Mouse (Mus musculus) cerebellum, adult 18-20 months (tissue): ENCODE data around the gene Polr2b.

ENCODE experiments used
- DNase-seq, 2 experiments: peaks; one replicate each; pipeline ENCODE4 v3.0.0; 2021

Polr2b gene

DNA sequence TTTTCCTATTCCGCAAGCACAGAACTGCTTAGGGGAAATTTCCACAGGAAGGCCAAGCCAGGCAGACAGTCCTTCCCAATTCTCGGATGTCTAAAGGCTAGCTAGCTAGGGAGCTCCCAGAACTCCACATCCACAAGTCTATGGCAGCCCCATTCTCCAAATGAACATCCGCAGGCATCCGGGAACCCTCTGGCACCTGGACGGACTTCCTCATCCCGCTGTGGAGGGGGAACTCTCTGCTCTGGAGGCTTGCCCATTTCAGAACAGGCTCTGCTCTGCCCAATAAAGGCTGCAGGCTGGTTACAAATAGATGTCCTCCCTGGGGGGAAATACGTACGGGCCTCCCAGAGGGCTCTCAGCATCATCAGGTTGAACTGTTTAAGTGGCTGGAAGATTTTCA is 56.4 kb downstream of the Polr2b start:
- no peak for DNase-seq

DNA sequence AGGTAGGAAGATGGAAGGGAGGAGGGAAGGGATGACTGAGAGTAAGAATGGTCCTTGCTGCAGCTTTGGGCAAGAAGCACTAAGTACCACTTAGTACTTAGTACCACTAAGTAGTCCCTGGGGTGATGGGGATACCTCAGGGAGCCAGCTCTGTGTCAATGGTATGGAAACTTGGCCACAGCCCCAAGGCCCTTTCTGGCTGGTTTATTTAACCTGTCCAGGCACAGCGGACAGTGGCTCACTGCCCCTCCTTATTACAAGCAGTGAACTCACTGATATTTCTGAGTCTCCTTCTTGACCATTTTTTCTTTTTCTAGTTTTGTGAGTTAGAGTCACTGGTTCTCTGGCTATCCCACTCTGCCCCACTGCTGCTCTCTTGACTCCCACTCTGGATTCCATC is 57.2 kb downstream of the Polr2b start:
- DNase-seq, result no peak

DNA sequence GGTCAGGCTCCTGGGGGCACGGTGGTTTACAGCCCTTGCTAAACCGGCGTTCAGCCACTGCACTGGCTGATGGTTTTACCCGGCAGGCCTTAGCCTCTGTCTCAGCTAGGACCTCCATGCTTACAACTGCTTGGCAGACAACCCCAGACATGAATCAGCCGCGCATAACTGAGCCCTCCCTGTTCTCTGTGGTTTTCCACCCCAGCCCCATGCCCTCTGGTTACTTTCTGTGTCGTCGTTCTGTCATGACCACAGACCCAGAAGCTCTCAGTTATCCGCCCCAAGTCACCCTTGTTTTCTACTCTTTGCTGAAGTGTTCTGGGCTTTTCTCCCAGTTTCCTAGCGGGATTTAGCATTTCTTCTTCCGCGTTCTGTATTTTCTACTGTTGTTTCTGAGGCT is 57.7 kb downstream of the Polr2b start:
- DNase-seq, result no peak

DNA sequence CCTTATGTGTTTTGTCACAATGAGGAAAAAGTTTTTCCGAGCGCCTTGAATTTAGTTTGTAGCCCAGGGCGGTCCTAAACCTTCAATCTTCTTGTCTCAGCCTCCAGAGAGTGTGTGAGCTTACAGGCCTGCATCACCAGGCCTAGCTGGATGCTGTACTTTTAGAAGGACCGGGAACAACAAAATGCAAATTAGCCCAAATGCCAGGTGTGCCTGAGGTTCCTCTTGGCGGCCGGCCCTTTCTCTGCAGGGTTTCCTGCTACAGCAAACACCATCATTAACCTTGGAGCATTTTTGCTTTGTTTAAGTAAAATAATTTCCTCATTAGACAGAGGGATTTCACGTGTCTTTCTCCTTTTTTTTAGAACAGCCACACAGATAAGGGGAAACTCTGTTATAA is 58.2 kb downstream of the Polr2b start:
- no peak for DNase-seq

DNA sequence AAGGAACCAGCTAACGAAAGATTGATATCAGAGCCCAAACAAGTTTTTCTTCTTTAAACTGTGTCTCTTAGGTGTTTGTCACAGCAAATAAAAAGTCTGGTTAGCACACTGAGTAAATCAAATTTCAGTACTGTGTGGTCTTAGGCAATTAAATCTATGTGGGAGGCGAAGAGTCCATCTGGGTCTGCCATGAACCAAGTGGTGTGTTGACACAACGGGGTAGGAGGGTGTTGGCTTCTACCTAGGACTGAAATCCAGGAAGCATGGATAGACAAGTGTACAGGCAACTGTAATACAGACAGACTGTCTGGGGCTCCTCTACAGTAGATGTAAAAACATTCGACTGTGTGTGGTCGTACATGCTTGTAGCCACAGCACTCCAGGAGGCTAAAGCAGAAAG is 59.4 kb downstream of the Polr2b start:
- DNase-seq, result no peak

DNA sequence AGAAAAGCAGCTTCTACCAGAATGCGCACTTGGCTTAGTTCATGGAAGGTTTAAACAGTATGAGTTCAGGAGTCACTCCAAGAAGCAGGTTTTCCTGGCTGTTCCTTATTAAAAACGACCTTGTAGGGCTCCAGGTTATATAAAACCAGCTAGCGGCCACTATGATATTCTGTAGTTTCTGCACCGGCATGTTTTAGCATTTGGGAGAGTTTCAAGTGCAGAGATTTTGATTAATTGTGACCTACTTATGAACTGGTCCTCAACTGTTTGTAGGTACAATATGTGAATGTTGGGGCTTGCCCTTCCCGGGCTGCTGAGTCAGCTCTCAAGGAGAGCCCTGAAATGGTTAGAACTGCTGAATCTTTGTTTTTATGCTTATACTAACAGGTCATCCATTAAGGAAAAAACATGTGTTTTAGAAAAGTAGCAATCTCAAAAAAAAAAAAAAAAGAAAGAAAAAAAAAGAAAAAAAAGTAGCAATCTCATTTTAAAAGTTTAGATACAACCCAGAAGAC is 60.5 kb downstream of the Polr2b start:
- DNase-seq, result no peak

DNA sequence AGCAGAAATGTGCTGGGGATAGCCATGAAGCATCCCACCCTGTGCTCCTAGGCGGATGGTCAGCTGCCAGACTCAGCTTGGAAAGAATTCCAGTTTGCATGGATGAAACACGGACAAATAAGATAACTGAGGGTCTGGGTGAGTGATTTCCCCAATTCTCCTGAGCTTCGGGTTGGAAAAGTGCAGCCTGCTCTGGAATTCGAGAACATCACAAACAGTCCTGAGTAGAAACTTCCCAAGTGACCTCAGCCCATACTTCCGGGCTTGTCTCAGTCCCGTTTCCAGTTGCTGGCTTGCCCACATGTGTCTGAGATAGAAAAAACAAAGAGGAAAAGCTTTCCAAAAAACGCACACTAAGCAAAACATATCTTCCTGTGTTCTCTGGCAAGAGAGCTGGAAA is 62.3 kb downstream of the Polr2b start:
- no peak for DNase-seq

DNA sequence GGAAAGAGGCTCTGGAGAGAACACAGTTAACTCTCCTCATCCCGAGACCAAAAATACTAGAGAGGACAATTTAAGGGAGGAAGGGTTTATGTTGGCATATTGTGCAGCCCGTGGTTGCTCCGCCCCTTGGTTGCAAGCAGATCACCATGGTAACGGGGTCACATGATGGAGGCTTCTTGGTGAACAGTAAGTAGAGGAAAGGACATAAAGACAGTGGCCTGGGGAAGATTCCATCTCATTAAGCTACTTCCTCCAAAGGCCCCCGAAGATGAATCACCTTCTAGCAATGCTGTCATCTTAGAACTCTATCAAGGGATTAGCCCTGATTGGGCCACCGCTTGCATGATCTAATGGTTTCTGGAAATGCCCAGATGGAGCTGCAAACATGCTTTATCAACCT is 62.8 kb downstream of the Polr2b start:
- DNase-seq, result no peak

DNA sequence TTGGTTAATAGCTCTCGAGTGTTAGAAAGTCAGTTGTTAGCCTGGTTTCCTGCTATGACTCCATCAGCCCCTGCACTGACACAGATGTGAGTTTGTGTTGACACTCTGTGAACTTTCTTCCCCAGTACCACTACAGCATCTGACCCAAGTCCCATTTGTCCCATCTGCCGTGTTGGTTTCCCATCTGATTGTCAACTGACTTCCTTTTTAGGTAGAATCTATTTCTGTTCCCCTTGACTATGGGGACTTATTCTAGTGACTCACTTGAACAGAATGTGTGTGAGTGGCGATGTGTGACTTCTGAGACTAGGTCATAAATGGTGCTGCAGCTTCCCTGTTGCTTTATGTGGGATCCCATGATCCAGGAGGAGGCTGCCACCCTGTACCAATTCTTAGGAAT is 65.0 kb downstream of the Polr2b start:
- no peak for DNase-seq

DNA sequence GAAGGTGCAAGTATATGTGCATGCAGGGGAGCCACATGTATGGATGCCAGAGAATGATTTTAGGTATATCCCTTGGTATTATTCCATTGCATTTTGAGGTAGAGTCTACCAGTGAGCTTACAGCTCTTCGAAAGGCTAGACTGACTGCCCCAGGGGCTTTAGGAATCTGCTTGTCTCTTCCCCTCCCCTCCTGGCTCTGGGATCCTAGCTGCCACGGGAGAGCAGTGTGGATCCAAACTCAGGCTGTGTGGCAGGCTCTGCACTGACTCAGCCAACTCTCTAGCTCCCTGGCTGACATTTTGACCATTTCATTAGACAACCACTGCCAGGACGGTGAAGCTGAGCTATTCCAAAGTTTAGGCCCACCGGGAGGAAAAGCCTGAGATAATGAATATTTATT is 65.6 kb downstream of the Polr2b start:
- no peak for DNase-seq

DNA sequence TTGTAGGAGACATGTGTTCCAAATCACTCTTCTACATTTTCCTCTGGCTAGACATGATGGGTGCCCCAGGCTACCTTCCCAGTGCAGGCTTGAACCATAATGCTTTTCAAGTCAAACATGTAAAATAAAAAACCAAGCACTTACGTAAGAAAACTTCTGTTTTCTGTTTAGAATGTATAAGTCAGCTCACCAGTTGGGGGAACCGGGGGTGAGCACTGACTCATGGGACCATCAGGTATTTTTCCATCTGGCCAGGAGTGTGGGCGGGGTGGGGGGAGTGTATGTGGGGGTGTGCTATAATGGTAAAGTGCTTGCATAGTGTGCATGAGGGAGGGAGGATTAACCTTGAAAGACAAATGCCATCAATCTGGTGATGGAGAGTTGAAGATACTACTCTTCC is 68.1 kb downstream of the Polr2b start:
- no peak for DNase-seq

DNA sequence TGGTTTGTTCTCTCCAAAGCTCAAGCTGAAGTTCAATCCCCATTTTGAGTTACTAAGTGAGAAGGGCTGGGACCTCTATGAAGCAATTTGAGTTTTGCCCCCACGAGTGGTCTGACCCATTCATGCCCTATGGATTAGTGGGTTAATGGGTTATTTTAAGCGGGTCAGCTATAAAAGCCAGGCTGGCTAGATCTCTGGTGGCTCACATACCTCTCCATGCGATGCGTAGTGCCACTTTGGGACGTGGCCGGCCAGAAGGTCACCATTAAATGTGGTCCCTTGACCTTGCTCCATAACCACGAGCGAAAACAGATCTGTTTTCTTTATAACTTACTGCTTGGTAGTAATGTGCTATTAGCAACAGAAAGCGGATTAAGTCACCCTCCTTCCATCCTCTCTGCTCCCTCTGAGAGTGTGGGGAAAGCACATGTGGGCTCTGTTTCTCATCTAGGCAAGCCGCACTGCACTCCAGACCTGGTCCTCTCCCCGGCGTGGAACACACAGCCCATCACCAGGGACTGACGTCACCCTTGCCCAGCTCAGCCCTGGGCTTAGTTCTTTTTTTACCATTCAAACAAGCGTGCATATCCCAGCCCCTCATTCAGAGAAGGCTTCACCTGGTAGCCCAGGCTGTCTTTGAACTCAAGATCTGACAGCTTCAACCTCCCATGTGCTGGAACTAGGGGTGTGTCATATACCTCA is 69.6 kb downstream of the Polr2b start:
- DNase-seq, result no peak

DNA sequence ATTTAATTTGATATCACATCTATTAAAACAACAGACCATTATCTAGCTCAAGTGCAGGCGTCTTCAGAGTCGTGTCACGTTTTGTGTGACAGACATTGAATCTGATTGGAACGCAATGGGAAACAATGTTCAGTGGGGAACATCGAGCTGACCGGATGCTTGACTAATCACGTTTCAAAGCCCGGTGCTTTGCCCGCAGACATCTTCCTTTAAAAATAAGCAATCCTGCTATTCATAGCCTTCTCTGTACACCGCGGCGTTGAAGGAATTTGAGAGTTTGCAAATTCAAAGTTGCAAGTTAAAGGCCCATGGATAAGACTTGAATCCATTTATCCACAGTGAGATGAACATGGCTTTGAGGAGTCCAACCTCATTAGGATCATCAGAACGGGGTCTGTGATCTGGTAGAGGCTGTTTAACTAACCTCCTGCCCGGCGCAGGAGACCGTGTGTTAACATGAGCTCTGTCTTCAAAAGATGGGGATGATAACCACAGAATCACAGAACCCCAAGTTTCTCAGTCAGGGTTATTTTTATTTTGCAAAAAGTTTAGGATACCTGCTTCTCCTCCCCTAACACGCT is 70.5 kb downstream of the Polr2b start:
- no peak for DNase-seq

DNA sequence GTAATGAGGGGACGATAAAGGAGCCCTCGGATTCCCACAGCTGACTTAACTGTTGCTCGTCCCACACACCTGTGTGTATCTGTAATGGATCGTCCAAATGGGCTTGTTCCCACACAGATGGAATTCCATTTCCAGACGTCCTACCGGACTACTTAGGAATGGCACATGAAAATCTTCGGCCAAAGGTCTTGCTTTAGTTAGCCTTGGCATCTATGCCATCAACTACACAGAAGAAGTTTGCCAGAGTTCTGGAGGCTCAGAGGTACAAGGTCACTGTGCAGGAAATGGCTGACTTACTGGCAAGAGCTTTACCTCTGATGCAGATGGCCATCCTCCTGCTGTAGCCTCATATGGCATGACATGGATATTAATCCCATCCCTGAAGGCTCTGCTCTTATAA is 71.3 kb downstream of the Polr2b start:
- DNase-seq, result no peak

DNA sequence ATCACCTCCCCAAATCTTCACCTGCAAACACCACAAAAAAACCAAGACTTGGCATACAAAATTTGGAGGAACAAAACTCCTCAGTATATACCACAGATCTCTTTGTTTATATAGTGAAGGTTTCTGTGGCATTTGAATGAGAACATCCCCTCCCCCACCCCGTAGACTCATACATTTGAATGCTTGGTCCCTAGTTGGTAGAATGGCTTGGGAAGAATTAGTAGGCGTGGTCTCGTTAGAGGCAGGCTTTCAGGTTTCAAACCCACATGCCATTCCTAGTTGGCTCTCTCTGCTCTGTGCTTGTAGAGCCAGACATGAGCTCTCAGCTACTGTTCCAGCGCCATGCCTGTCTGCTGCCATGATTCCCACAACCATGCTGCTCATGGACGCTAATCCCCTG is 71.7 kb downstream of the Polr2b start:
- DNase-seq, result no peak

DNA sequence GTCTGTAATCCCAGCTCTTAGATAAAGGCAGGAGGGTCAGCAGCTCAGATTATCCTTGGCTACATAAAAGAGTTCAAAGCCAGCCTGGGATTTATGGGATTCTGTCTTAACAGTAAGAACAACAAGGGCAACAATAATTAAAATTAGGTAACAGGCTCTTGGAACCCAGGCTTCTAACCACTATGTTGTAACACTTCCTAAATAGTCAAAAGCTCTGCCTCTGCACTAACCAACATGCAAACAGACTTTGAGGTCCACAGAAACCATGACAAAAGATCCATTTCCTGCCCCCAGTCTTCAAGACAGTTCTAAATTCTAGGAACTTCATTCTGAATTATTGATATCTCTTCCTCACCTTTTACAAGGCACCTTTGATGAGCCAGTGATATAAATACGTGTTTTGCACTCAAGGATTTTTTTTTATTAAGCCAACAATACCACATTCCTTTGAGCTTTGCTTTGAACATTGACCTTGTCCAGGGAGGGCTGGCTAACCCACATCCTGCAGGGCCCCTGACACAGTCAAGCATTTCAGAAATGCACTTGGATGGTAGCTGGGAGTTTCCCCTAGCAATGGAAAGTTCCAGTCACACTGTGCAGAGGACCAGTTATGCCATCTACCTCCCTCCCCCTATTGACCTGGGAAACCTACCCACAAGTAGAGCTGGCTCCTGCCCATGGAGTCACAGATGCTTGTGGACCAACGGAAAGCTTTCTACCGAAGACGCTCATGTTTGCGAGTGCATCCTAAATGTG is 74.0 kb downstream of the Polr2b start:
- no peak for DNase-seq

DNA sequence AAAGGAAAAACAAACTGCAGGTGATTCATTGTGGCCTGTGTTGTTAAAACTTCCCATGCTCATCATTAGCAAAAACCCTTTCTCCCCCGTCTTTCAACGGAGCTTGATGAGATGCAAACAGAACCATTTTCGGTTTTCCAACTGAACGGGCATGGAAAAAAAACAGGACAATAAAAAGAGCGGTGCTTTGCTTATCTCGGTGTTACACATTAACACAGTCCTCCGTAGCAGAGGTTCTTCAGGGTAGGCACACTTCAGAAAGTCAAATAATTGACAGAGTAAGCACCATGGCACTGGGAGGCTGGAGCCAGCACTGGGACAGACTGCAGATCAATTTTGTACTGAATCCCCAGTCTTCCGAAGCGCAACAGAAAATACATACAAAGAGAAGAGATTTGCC is 74.8 kb downstream of the Polr2b start:
- DNase-seq, result no peak

DNA sequence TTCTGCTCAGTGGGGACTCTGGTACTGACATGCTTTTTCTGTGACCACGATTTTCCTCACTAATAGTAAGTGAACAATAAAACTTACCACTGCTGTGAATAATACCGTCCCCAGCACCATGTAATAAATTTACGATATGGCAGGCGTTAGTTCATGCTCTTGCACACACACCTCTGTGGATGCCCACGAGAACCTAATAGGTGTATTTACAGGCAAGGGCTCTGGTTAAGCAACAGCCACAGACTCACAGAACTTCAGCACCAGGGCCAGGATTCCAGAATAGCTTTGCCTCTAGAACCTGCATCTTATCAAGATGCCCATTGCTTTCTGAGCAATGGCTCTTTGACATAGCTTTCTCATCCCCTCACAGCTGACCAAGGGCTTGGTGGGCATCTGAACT is 75.3 kb downstream of the Polr2b start:
- DNase-seq, result no peak

DNA sequence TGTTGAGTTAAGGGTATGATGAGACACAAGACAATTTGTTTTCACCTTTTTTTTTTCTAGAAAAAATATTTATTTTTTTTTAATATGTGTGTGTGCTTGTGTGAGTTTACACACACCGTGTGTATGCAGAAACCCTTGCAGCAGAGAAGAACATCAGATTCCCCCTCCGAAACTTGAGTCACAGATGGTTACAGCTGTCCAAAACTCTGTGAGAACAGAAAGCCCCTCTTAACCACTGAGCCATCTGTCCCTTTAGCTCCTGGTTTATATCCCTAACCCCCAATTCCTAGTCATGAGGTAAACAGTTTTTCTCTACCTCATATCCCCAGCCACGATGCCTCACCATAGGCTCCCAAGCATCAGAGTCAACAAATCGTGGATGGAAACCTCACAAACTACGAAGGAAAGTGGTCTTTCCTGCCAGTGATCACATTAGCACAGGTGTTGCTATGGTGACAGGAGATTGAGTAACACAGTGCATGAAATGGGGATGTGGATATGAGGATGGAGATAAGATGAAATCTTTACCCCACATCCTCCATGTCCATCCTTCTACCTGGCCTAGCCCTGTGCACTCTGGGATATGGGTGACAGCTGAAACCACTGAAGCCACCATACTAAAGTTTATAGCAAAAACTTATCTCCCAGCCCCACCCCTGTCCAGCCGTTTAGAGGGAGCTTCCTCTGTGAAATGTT is 76.1 kb downstream of the Polr2b start:
- DNase-seq, result no peak

DNA sequence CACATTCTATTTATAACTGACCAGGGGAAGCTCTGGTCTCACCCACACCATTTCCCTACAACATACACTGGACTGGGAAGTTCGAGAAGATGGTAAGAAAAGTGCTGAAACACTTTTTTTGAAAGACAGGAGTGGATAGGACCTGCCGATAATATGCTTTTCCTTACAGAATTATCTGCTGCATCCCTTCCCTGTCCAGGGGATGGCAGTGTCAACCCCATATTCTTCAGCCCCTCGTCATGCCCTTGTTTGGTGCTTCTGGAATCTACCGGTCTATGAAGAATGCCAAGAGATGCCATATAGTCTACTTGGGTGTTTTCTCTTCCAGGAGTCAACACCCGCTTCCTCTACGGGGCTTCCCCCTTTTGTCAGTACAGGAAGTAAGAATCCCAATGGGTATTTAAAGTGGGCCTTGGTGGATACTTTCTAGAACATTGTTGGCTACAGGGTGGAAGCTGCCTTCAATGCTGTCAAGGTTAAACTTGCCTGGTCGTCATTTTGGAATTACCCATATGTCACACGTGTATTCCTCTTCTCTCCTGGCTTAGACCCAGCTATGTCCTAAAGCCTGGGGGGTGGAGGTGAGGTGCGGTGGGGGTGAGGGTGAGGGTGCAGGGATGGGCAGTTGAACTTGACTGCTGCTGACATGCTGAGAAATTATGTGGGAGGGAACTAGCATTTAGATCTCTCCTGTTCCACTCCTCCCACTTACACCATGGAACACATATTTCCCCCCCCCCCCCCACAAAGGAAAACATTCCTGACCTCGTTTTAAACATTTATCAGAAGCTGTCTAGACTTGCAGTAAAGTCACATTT is 76.9 kb downstream of the Polr2b start:
- DNase-seq, result no peak

DNA sequence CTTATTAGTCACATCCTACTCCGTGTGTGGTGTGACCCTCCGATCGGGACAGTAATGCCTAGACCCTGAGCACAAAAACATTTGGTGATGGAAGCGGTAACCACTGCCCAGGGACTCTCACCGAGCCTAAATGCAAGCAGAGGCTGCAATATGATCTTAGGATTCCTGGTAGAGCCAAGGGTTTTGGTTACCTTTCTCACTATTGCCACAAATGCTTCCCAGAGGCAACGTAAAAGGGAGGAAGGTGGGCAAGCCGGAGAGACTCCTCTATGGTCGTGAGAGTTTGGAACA is 77.4 kb downstream of the Polr2b start:
- no peak for DNase-seq

DNA sequence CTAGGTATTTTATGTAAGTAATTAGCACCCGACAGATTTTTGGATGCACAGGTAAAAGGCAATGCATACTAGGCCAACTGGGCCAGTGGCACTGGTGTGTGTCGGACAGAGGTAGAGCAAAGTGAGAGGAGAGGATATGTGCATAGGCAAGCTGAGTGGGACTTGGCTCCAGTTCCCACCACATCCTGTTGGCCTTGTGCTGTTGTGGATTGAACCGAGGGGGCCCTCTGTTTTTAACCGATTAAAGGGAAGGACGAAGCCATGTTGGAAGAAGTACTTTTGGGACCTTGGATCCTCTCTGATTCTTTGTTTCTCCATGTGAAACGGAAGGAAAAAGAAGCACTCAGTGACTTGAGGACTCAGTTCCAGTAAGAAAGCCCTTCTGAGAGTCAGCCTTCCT is 78.4 kb downstream of the Polr2b start:
- no peak for DNase-seq

DNA sequence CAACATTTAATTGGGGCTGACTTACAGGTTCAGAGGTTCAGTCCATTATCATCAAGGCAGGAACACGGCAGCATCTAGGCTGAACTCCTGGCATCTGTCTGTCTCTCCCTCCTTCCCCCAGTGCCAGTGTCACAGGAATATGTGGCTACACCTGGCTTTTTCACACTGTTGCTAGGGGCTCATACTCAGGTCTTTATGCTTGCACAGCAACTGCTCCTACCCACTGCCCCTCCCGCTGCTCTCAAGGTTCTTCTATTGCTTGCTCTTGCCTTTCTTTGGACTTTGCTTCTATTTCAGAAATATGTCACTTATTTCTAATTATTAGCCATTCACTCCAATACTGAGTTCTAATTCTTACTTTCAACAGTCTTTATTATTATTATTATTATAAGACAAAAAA is 80.3 kb downstream of the Polr2b start:
- no peak for DNase-seq
